Mouse (Mus musculus): ENCODE measurements at regions not wholly inside any gene's neighbourhood (a gene's known extent, or its start where the extent isn't known, plus 50 kb on each side); places are given as distances from the start of the nearest gene placed in this dataset.

DNA sequence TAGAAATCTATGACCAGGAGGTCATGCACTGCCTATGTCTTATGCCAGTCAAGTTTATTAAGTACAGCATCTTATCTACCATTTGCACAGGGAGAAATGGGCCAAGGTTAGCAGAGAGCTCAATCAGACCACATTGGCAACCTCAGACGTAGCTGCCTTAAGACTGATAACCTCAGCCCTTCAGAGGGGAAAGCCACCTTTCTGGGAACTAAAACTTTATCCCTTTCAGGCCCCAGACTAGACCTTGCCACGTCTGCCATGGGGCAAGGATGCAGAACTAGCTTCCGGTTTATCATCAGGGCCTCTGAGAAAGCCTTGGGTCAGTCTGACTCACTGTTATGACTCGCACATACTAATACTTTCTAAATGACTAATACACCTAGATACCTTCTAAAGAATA is 188.8 kb upstream of the Agap1 start:
- Histone ChIP-seq H3K4me3 (replicated peaks) (no peak overlapping the region), H3K27me3 (replicated peaks) (no peaks in the 10 kb centered on the region), H3K4me1 (replicated peaks) (no peaks in the 10 kb centered on the region), H3K4me2 (replicated peaks) (no peak overlapping the region), H3K9ac (no peak overlapping the region), H3K9me3 (no peaks in the 10 kb centered on the region), H3K27ac (no peak overlapping the region), H3K36me3 (no peaks in the 10 kb centered on the region)
- ATAC-seq, result no peak
- 65% methylated on average over 4 of the region's 4 CpGs for WGBS

- WGBS, result 69% methylated on average over 2 of the region's 2 CpGs
- no peak for ATAC-seq
- no peak overlapping the region for H3K9ac ChIP-seq
- no peaks in the 10 kb centered on the region for H3K27me3 ChIP-seq (replicated peaks)
- H3K36me3 ChIP-seq, result no peaks in the 10 kb centered on the region
- H3K4me2 ChIP-seq (replicated peaks), result no peak overlapping the region
- no peak overlapping the region for H3K4me3 ChIP-seq (replicated peaks)
- H3K9me3 ChIP-seq, result no peaks in the 10 kb centered on the region
- H3K4me1 ChIP-seq (replicated peaks), result no peaks in the 10 kb centered on the region
- no peak overlapping the region for H3K27ac ChIP-seq
Observed at GRCm38 (mm10) chr1:89268806-89269205, 185.8 kb upstream of the Agap1 start.

DNA sequence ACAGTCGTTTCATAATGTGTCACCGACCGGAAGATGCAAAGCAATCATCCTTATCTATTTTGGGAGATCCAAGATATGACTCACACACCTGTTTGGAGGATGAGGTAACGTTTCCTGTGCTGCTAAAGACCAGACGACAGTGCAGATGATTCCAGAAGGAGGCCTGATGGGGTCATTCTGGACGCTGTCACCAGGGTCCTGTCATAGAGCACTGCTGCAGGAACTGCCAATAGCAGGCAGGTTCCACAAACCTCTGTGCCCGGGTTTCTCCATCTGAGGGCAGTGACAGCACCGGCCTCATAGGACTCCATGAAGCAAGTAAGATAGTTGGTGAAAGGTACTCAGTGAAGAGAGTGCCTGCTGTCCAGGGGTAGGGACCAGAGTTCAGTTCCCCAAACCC is 182.9 kb upstream of the Agap1 start:
- H3K4me2 ChIP-seq (replicated peaks), result no peak overlapping the region
- no peaks in the 10 kb centered on the region for H3K36me3 ChIP-seq
- no peaks in the 10 kb centered on the region for H3K4me1 ChIP-seq (replicated peaks)
- ATAC-seq, result no peak
- no peak overlapping the region for H3K27ac ChIP-seq
- no peaks in the 10 kb centered on the region for H3K9me3 ChIP-seq
- H3K4me3 ChIP-seq (replicated peaks), result no peak overlapping the region
- no peaks in the 10 kb centered on the region for H3K27me3 ChIP-seq (replicated peaks)
- WGBS, result 54% methylated on average over 8 of the region's 8 CpGs
- no peak overlapping the region for H3K9ac ChIP-seq

GRCm38 (mm10) chr1:89273021-89273420 is 181.6 kb upstream of the Agap1 start:
- 71% methylated on average over 10 of the region's 10 CpGs for WGBS
- Histone ChIP-seq H3K4me1 (replicated peaks) (no peaks in the 10 kb centered on the region), H3K9ac (no peak overlapping the region), H3K9me3 (no peaks in the 10 kb centered on the region), H3K27me3 (replicated peaks) (no peaks in the 10 kb centered on the region), H3K27ac (no peak overlapping the region), H3K4me2 (replicated peaks) (peak overlapping the region; percentile 11; the same call in 1 of the 2 replicates), H3K36me3 (no peaks in the 10 kb centered on the region), H3K4me3 (replicated peaks) (no peak overlapping the region)
- ATAC-seq, result no peak

DNA sequence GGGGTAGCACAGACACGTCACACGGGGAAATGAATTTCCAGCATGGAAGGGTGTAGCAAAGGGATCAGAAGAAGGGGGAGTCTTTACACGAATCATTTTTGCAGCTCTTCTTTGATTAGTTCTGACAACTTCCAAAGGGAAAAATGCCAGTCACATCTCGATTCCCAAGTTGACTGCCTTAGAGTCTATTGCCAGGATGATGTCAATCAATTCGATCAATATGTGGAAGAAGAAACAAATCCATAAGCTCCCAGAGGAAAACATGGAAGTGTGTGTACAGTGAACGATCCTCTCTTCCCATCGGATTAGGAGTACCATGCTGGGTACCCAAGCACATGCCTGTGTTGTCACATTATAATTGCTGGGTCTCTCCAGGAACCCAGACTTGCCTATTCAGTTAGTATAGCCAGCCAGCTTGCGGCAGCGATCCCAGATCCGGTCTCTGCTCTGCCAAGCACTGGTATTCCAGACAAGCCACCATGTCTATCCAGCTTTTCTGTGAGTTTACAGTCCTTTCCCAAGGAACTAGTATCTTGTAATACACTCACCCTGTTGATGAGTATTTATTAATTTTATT is 180.7 kb upstream of the Agap1 start:
- Histone ChIP-seq H3K4me2 (replicated peaks) (no peak overlapping the region), H3K9ac (no peak overlapping the region), H3K4me3 (replicated peaks) (no peak overlapping the region), H3K36me3 (no peaks in the 10 kb centered on the region), H3K9me3 (no peaks in the 10 kb centered on the region), H3K27me3 (replicated peaks) (no peaks in the 10 kb centered on the region), H3K27ac (no peak overlapping the region), H3K4me1 (replicated peaks) (no peaks in the 10 kb centered on the region)
- WGBS, result 88% methylated on average over 10 of the region's 10 CpGs
- no peak for ATAC-seq

DNA sequence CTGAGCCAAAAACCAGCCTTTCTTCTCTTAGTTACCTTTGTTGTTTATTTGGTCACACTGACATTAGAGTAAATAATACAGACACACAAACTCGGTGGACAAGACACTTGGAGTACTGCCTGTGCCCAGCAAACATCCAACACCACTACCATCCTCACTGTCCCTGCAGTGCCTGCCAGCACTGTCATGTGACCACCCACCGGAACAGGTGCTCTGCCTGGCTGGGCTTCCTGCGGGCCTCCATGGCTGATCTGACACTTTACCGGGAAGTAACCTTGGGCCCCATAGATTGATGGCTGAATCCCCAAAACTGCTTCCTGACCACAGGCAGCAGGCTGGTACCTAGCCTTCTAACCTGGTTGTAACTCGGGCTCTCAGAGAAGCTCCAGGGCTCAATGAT is 175.2 kb upstream of the Agap1 start:
- ATAC-seq, result no peak
- 50% methylated on average over 5 of the region's 5 CpGs for WGBS
- H3K9me3 ChIP-seq, result no peaks in the 10 kb centered on the region

GRCm38 (mm10) chr1:89281107-89281655 is 173.4 kb upstream of the Agap1 start:
- Histone ChIP-seq H3K4me3 (replicated peaks) (no peak overlapping the region), H3K27me3 (replicated peaks) (no peaks in the 10 kb centered on the region), H3K27ac (no peak overlapping the region), H3K9ac (no peak overlapping the region), H3K9me3 (no peaks in the 10 kb centered on the region), H3K4me1 (replicated peaks) (no peaks in the 10 kb centered on the region), H3K36me3 (no peaks in the 10 kb centered on the region), H3K4me2 (replicated peaks) (no peak overlapping the region)
- WGBS, result 54% methylated on average over 1 of the region's 1 CpGs
- ATAC-seq, result no peak

More for the DNA sequence above, 175.2 kb upstream of the Agap1 start:
- Histone ChIP-seq H3K36me3 (no peaks in the 10 kb centered on the region), H3K9ac (no peak overlapping the region), H3K4me3 (replicated peaks) (no peak overlapping the region), H3K4me2 (replicated peaks) (no peak overlapping the region), H3K27me3 (replicated peaks) (no peaks in the 10 kb centered on the region), H3K27ac (no peak overlapping the region), H3K4me1 (replicated peaks) (no peaks in the 10 kb centered on the region)

- no peak overlapping the region for H3K4me2 ChIP-seq (replicated peaks)
- H3K36me3 ChIP-seq, result no peaks in the 10 kb centered on the region
- H3K9me3 ChIP-seq, result no peaks in the 10 kb centered on the region
- no peak overlapping the region for H3K4me3 ChIP-seq (replicated peaks)
- H3K27me3 ChIP-seq (replicated peaks), result no peaks in the 10 kb centered on the region
- 80% methylated on average over 4 of the region's 4 CpGs for WGBS
- H3K27ac ChIP-seq, result no peak overlapping the region
- no peaks in the 10 kb centered on the region for H3K4me1 ChIP-seq (replicated peaks)
- no peak overlapping the region for H3K9ac ChIP-seq
- no peak for ATAC-seq
Observed at GRCm38 (mm10) chr1:89285041-89285440, 169.6 kb upstream of the Agap1 start.

DNA sequence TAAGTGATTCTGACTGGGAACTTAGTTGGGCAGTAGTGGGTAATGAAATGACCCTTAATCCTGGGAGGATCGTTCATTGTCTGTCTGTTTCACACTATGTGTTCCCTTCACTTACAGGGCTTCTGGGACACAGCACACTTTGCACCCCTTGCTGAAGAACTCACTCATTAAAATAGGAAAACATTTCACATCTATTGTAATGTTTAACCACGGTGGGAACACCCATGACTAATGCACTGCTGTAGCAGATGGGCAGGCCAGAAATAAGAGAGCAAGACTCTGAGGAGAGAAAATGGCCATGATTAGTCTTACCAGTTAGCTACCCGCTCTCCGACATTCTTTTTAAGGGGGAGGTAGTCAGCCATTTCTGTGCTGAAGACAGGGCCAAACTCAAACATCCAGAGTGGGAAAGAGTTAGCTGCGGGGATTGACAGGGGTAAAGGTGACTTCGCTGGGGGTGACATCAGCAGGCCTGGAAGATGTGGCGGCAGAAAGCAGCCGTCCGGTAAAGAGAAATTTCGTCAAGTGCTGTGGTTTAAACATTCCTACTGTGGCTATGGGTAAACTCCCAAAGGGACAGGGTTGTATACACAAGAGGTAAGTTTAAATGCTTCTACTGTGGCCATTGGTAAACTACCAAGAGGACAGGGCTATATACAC is 167.3 kb upstream of the Agap1 start:
- Histone ChIP-seq H3K27ac (no peak overlapping the region), H3K9ac (no peak overlapping the region), H3K36me3 (no peaks in the 10 kb centered on the region), H3K4me3 (replicated peaks) (no peak overlapping the region), H3K4me2 (replicated peaks) (no peak overlapping the region), H3K27me3 (replicated peaks) (no peaks in the 10 kb centered on the region), H3K4me1 (replicated peaks) (no peaks in the 10 kb centered on the region), H3K9me3 (no peaks in the 10 kb centered on the region)
- WGBS, result 80% methylated on average over 10 of the region's 10 CpGs
- ATAC-seq, result no peak

DNA sequence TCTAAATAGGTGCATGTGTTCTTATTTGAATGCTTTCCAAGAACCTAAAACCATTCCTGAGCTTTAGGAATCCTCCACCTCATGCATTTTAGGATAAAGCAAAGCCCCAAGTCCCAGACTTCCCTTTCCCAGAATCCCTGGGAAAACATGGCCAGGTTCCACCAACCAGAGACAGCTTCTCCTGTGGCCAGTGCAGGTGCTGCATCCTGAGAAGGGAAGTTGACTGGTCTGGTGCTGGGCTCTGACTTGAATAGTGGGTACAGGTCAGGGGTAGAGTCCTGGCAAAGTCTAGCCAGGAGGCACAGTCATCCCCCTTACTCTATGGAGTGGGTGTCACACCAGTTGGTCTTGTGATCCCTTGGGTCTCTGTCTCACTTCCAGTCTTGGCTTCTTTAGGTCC is 166.6 kb upstream of the Agap1 start:
- Histone ChIP-seq H3K36me3 (no peaks in the 10 kb centered on the region), H3K4me3 (replicated peaks) (no peak overlapping the region), H3K27ac (no peak overlapping the region), H3K4me1 (replicated peaks) (no peaks in the 10 kb centered on the region), H3K27me3 (replicated peaks) (no peaks in the 10 kb centered on the region), H3K4me2 (replicated peaks) (no peak overlapping the region), H3K9ac (no peak overlapping the region), H3K9me3 (no peaks in the 10 kb centered on the region)
- no peak for ATAC-seq

GRCm38 (mm10) chr1:89288921-89289320 is 165.7 kb upstream of the Agap1 start:
- no peak overlapping the region for H3K4me2 ChIP-seq (replicated peaks)
- H3K9me3 ChIP-seq, result no peaks in the 10 kb centered on the region
- no peak overlapping the region for H3K9ac ChIP-seq
- ATAC-seq, result no peak
- no peaks in the 10 kb centered on the region for H3K27me3 ChIP-seq (replicated peaks)
- H3K4me3 ChIP-seq (replicated peaks), result no peak overlapping the region
- H3K36me3 ChIP-seq, result no peaks in the 10 kb centered on the region
- H3K4me1 ChIP-seq (replicated peaks), result no peaks in the 10 kb centered on the region
- H3K27ac ChIP-seq, result no peak overlapping the region
- 83% methylated on average over 2 of the region's 2 CpGs for WGBS

DNA sequence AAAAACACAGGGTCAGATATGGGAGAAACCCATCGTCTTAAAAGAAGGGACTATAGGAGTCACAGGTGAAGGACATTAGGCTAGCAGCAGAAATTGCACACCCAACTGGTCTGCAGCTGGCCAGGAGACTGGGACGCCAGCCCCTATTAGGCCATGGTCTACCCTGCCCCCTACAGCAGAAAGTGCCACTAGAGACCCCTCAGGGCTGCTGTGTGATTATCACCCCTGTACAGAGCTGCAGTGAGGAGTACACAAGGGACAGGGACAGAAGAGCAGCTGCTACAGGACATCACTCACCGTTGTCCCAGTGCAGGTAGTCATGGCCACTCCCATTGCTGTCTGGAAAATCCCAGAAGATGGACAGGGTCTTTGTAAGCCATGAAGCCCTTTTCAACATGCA is 157.9 kb upstream of the Agap1 start:
- WGBS, result 73% methylated on average over 3 of the region's 3 CpGs
- ATAC-seq, result no peak
- Histone ChIP-seq H3K4me1 (replicated peaks) (no peaks in the 10 kb centered on the region), H3K27ac (no peak overlapping the region), H3K27me3 (replicated peaks) (peaks cover 3% of the 10 kb centered on the region; the same call in 1 of the 2 replicates), H3K9me3 (no peaks in the 10 kb centered on the region), H3K36me3 (no peaks in the 10 kb centered on the region), H3K4me3 (replicated peaks) (no peak overlapping the region), H3K4me2 (replicated peaks) (no peak overlapping the region), H3K9ac (no peak overlapping the region)

DNA sequence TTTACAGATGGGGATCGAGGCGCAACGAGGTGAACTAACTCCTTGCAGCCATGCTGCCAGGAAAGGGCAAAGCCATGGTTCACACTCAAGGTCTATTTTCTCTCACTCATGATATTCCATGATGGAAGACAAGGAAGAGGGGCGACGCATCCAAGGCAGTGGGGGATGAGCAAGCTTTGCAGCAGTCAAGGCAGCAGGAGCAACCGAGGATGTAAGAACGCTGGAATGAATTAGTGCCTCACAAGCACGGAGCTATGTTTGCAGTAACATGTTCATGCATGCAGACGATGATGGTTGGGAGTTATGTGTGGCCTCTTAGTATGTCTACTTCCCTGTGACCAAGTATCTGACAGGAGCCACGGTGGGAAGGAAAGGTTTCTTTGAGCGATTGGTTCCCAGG is 156.8 kb upstream of the Agap1 start:
- Histone ChIP-seq H3K4me3 (replicated peaks) (no peak overlapping the region), H3K9ac (no peak overlapping the region), H3K27ac (no peak overlapping the region), H3K36me3 (no peaks in the 10 kb centered on the region), H3K27me3 (replicated peaks) (peaks cover 3% of the 10 kb centered on the region; the same call in 1 of the 2 replicates), H3K9me3 (no peaks in the 10 kb centered on the region), H3K4me2 (replicated peaks) (no peak overlapping the region), H3K4me1 (replicated peaks) (peaks cover 3% of the 10 kb centered on the region; the same call in 1 of the 2 replicates)
- no peak for ATAC-seq
- 90% methylated on average over 11 of the region's 11 CpGs for WGBS
